Mouse (Mus musculus): ENCODE data around the gene Elmo1.

Gene Elmo1

GRCm38 (mm10) chr13:20157059-20157458 is 66.7 kb downstream of the Elmo1 start:
- DNase-seq (ENCODE audit: low spot score), result no peak

- DNase-seq (ENCODE audit: low spot score), result no peak
These were observed 67.1 kb downstream of the Elmo1 start for GRCm38 (mm10) chr13:20157529-20157928.

GRCm38 (mm10) chr13:20163339-20163954 is 73.1 kb downstream of the Elmo1 start:
- DNase-seq (ENCODE audit: low spot score), result no peak

- no peak for DNase-seq (ENCODE audit: low spot score)
These were observed 74.4 kb downstream of the Elmo1 start for GRCm38 (mm10) chr13:20164837-20165236.

GRCm38 (mm10) chr13:20173987-20174654 is 83.7 kb downstream of the Elmo1 start:
- no peak for DNase-seq (ENCODE audit: low spot score)

GRCm38 (mm10) chr13:20174655-20175280 is 84.4 kb downstream of the Elmo1 start:
- no peak for DNase-seq (ENCODE audit: low spot score)

GRCm38 (mm10) chr13:20180738-20181137 is 90.3 kb downstream of the Elmo1 start:
- DNase-seq (ENCODE audit: low spot score), result no peak

GRCm38 (mm10) chr13:20181321-20181720 is 90.9 kb downstream of the Elmo1 start:
- DNase-seq (ENCODE audit: low spot score), result no peak

GRCm38 (mm10) chr13:20182239-20182825 is 91.9 kb downstream of the Elmo1 start:
- no peak for DNase-seq (ENCODE audit: low spot score)

- DNase-seq (ENCODE audit: low spot score), result no peak
These were observed 93.3 kb downstream of the Elmo1 start for GRCm38 (mm10) chr13:20183512-20184238.

GRCm38 (mm10) chr13:20184239-20185033 is 94.0 kb downstream of the Elmo1 start:
- DNase-seq (ENCODE audit: low spot score), result no peak

GRCm38 (mm10) chr13:20185034-20185846 is 94.8 kb downstream of the Elmo1 start:
- no peak for DNase-seq (ENCODE audit: low spot score)

- DNase-seq (ENCODE audit: low spot score), result no peak
These were observed 95.4 kb downstream of the Elmo1 start for GRCm38 (mm10) chr13:20185847-20186213.

GRCm38 (mm10) chr13:20187647-20188046 is 97.3 kb downstream of the Elmo1 start:
- DNase-seq (ENCODE audit: low spot score), result no peak

GRCm38 (mm10) chr13:20192009-20192584 is 101.7 kb downstream of the Elmo1 start:
- no peak for DNase-seq (ENCODE audit: low spot score)

GRCm38 (mm10) chr13:20200582-20200981 is 110.2 kb downstream of the Elmo1 start:
- no peak for DNase-seq (ENCODE audit: low spot score)

GRCm38 (mm10) chr13:20202617-20203016 is 112.2 kb downstream of the Elmo1 start:
- DNase-seq (ENCODE audit: low spot score), result no peak

GRCm38 (mm10) chr13:20204165-20204564 is 113.8 kb downstream of the Elmo1 start:
- DNase-seq (ENCODE audit: low spot score), result no peak

- DNase-seq (ENCODE audit: low spot score), result no peak
These were observed 114.8 kb downstream of the Elmo1 start for GRCm38 (mm10) chr13:20205007-20205745.

- no peak for DNase-seq (ENCODE audit: low spot score)
These were observed 115.3 kb downstream of the Elmo1 start for GRCm38 (mm10) chr13:20205746-20206145.

Measured in ovary, postnatal 14 days (tissue).